Mouse (Mus musculus): ENCODE measurements around the gene Nrros. TPM values are rescaled to one million over a fixed set of nuclear protein-coding genes. Genes with fewer than 3 reads are reported as not detected.

Gene Nrros
- polyA plus RNA-seq, 1 experiment from 2014 or later = 22.6 TPM

DNA sequence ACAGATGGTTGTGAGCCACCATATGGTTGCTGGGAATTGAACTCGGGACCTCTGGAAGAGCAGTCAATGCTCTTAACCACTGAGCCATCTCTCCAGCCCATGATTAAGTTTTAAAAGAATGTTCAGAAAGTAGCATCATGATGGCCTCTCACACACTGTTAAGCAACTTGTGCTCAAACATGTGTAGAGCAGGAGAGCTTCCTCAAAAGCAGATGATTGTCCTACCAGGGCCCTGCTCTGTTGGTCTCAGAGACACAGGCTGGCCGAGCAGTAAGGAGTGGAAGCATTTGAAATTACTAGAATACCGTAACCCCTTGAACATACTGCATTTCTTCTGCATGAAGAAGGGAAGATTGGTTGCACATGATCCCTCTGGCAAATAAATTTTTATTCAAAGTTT, 6.4 kb downstream of the Nrros start:
- no peaks in the 10 kb centered on the region for H3K27me3 ChIP-seq
- no peaks in the 10 kb centered on the region for H3K9me3 ChIP-seq (replicated peaks)
- no peak for ATAC-seq (ENCODE audit: low read depth)
- H3K4me2 ChIP-seq = no peak overlapping the region
- peaks cover 46% of the 10 kb centered on the region for H3K36me3 ChIP-seq
- no peak overlapping the region for H3K27ac ChIP-seq
- H3K9ac ChIP-seq = no peak overlapping the region
- WGBS (ENCODE audit: insufficient replicate concordance) = 65% methylated on average over 3 of the region's 3 CpGs
- no peak overlapping the region for H3K4me3 ChIP-seq (replicated peaks)
- no peak for DNase-seq
- peaks cover 30% of the 10 kb centered on the region for H3K4me1 ChIP-seq (replicated peaks)

- no peaks in the 10 kb centered on the region for H3K27me3 ChIP-seq
- no peak overlapping the region for H3K4me2 ChIP-seq
- H3K36me3 ChIP-seq = peaks cover 43% of the 10 kb centered on the region
- ATAC-seq (ENCODE audit: low read depth) (no peak), DNase-seq (no peak)
- H3K27ac ChIP-seq = no peak overlapping the region
- H3K4me1 ChIP-seq (replicated peaks) = peaks cover 14% of the 10 kb centered on the region
- WGBS (ENCODE audit: insufficient replicate concordance) = 79% methylated on average over 2 of the region's 2 CpGs
- no peak overlapping the region for H3K4me3 ChIP-seq (replicated peaks)
- no peak overlapping the region for H3K9ac ChIP-seq
- no peaks in the 10 kb centered on the region for H3K9me3 ChIP-seq (replicated peaks)
These were observed 8.0 kb downstream of the Nrros start for GRCm38 (mm10) chr16:32157369-32157768.

DNA sequence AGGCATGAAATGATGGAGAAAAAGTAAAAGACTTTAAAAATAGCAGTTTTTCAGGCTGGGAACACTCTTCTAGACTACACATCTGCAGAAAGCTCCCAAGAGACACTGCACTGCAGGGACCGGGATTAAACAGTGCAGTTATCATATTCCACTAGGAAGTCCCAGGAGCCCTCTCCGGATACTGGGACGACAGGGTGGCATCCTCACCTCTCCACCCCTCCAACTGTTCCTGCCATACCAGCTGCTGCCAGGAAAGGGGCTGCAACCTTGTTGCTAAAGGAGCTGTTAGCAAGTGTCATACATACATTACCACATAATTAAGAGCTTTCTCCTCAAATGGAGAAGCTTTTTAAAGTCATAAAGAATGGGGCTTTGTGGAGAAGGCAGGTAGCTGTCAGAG, 8.7 kb downstream of the Nrros start:
- Histone ChIP-seq H3K36me3 (peaks cover 39% of the 10 kb centered on the region), H3K4me3 (replicated peaks) (no peak overlapping the region), H3K4me2 (no peak overlapping the region), H3K27me3 (no peaks in the 10 kb centered on the region), H3K9ac (no peak overlapping the region), H3K9me3 (replicated peaks) (no peaks in the 10 kb centered on the region), H3K27ac (no peak overlapping the region), H3K4me1 (replicated peaks) (peaks cover 10% of the 10 kb centered on the region)
- DNase-seq = no peak
- WGBS (ENCODE audit: insufficient replicate concordance) = 71% methylated on average over 3 of the region's 3 CpGs
- no peak for ATAC-seq (ENCODE audit: low read depth)

- ATAC-seq (ENCODE audit: low read depth) (no peak), DNase-seq (no peak)
- no peak overlapping the region for H3K27ac ChIP-seq
- no peaks in the 10 kb centered on the region for H3K27me3 ChIP-seq
- peaks cover 30% of the 10 kb centered on the region for H3K36me3 ChIP-seq
- no peaks in the 10 kb centered on the region for H3K9me3 ChIP-seq (replicated peaks)
- no peaks in the 10 kb centered on the region; the same call in 1 of the 2 replicates for H3K4me1 ChIP-seq (replicated peaks)
- H3K4me3 ChIP-seq (replicated peaks) = no peak overlapping the region
- no peak overlapping the region for H3K4me2 ChIP-seq
- 73% methylated on average over 13 of the region's 13 CpGs for WGBS (ENCODE audit: insufficient replicate concordance)
- no peak overlapping the region for H3K9ac ChIP-seq
These were observed 11.0 kb downstream of the Nrros start for GRCm38 (mm10) chr16:32154437-32154836.

- no peaks in the 10 kb centered on the region; the same call in 1 of the 2 replicates for H3K4me1 ChIP-seq (replicated peaks)
- no peak for ATAC-seq (ENCODE audit: low read depth)
- no peak overlapping the region for H3K4me3 ChIP-seq (replicated peaks)
- H3K9ac ChIP-seq = no peak overlapping the region
- H3K4me2 ChIP-seq = no peak overlapping the region
- DNase-seq = no peak
- peaks cover 30% of the 10 kb centered on the region for H3K36me3 ChIP-seq
- H3K9me3 ChIP-seq (replicated peaks) = no peaks in the 10 kb centered on the region
- no peak overlapping the region for H3K27ac ChIP-seq
- no peaks in the 10 kb centered on the region for H3K27me3 ChIP-seq
- 88% methylated on average over 1 of the region's 1 CpGs for WGBS (ENCODE audit: insufficient replicate concordance)
These were observed 11.4 kb downstream of the Nrros start for GRCm38 (mm10) chr16:32153976-32154375.

- no peaks in the 10 kb centered on the region for H3K27me3 ChIP-seq
- WGBS (ENCODE audit: insufficient replicate concordance) = 71% methylated on average over 12 of the region's 13 CpGs
- H3K9ac ChIP-seq = no peak overlapping the region; the same call in 1 of the 2 replicates
- H3K9me3 ChIP-seq (replicated peaks) = peaks cover 20% of the 10 kb centered on the region
- peak overlapping the region; percentile 27 for H3K4me3 ChIP-seq (replicated peaks)
- ATAC-seq (ENCODE audit: low read depth) = 0 out of 2 replicates have a peak, but pooled peaks have one; percentile 29
- no peak for DNase-seq
- H3K27ac ChIP-seq = peak overlapping the region; percentile 59
- H3K4me2 ChIP-seq = peak overlapping the region; percentile 44
- H3K4me1 ChIP-seq (replicated peaks) = peaks cover 5% of the 10 kb centered on the region; the same call in 1 of the 2 replicates
- peaks cover 51% of the 10 kb centered on the region for H3K36me3 ChIP-seq
These were observed 17.7 kb downstream of the Nrros start for GRCm38 (mm10) chr16:32147589-32148207.

- Histone ChIP-seq H3K4me2 (no peak overlapping the region), H3K27me3 (no peaks in the 10 kb centered on the region), H3K27ac (no peak overlapping the region), H3K9me3 (replicated peaks) (peaks cover 20% of the 10 kb centered on the region), H3K36me3 (peaks cover 64% of the 10 kb centered on the region), H3K4me3 (replicated peaks) (no peak overlapping the region), H3K4me1 (replicated peaks) (peaks cover 5% of the 10 kb centered on the region; the same call in 1 of the 2 replicates), H3K9ac (no peak overlapping the region)
- WGBS (ENCODE audit: insufficient replicate concordance) = 86% methylated on average over 17 of the region's 17 CpGs
- DNase-seq (no peak), ATAC-seq (ENCODE audit: low read depth) (no peak)
These were observed 20.8 kb downstream of the Nrros start for GRCm38 (mm10) chr16:32144592-32144991.

DNA sequence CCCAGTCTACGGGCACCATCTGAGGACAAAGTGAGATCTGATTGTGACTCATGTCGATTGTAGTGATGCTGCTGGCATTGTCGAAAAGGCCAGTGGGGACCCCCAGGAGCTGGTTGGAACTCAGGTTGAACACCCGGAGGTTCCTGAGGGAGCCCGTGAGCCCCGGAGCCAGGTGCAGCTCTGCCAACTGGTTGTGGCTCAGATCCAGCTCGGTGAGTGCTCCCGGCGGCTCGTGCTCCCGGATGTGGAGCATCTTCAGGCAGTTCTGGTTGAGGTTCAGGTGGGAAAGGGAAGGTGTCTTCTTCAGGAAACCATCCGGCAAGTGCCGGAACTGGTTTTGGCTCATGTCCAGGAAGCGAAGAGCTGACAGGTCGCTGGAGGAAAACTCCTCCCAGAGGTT, 21.6 kb downstream of the Nrros start:
- WGBS (ENCODE audit: insufficient replicate concordance) = 86% methylated on average over 15 of the region's 15 CpGs
- Histone ChIP-seq H3K4me1 (replicated peaks) (peaks cover 5% of the 10 kb centered on the region; the same call in 1 of the 2 replicates), H3K4me3 (replicated peaks) (no peak overlapping the region), H3K4me2 (no peak overlapping the region), H3K9me3 (replicated peaks) (peaks cover 20% of the 10 kb centered on the region), H3K9ac (no peak overlapping the region), H3K27me3 (no peaks in the 10 kb centered on the region), H3K27ac (no peak overlapping the region), H3K36me3 (peaks cover 64% of the 10 kb centered on the region)
- DNase-seq (no peak), ATAC-seq (ENCODE audit: low read depth) (no peak)

- Histone ChIP-seq H3K4me3 (replicated peaks) (no peak overlapping the region), H3K4me1 (replicated peaks) (0 out of 2 replicates have a peak, but pooled peaks cover 1% of the 10 kb centered on the region), H3K4me2 (no peak overlapping the region), H3K36me3 (peaks cover 25% of the 10 kb centered on the region), H3K27me3 (no peaks in the 10 kb centered on the region), H3K9ac (no peak overlapping the region), H3K27ac (no peak overlapping the region), H3K9me3 (replicated peaks) (peaks cover 12% of the 10 kb centered on the region; the same call in 1 of the 2 replicates)
- DNase-seq (no peak), ATAC-seq (ENCODE audit: low read depth) (no peak)
- WGBS (ENCODE audit: insufficient replicate concordance) = 82% methylated on average over 1 of the region's 1 CpGs
These were observed 26.4 kb downstream of the Nrros start for GRCm38 (mm10) chr16:32138954-32139353.

- 75% methylated on average over 7 of the region's 7 CpGs for WGBS (ENCODE audit: insufficient replicate concordance)
- Histone ChIP-seq H3K36me3 (no peaks in the 10 kb centered on the region), H3K9me3 (replicated peaks) (no peaks in the 10 kb centered on the region), H3K27ac (no peak overlapping the region), H3K4me3 (replicated peaks) (no peak overlapping the region), H3K4me1 (replicated peaks) (peaks cover 8% of the 10 kb centered on the region), H3K9ac (no peak overlapping the region), H3K27me3 (no peaks in the 10 kb centered on the region), H3K4me2 (no peak overlapping the region)
- no peak for ATAC-seq (ENCODE audit: low read depth)
- no peak for DNase-seq
These were observed 29.5 kb downstream of the Nrros start for GRCm38 (mm10) chr16:32135842-32136357.

- Histone ChIP-seq H3K36me3 (no peaks in the 10 kb centered on the region), H3K9me3 (replicated peaks) (no peaks in the 10 kb centered on the region), H3K4me3 (replicated peaks) (no peak overlapping the region), H3K27ac (no peak overlapping the region), H3K4me2 (no peak overlapping the region), H3K4me1 (replicated peaks) (peaks cover 29% of the 10 kb centered on the region), H3K9ac (no peak overlapping the region), H3K27me3 (no peaks in the 10 kb centered on the region)
- ATAC-seq (ENCODE audit: low read depth) (no peak), DNase-seq (no peak)
- WGBS (ENCODE audit: insufficient replicate concordance) = 67% methylated on average over 3 of the region's 3 CpGs
These were observed 32.2 kb downstream of the Nrros start for GRCm38 (mm10) chr16:32133148-32133547.
